Mouse (Mus musculus): Measurements from ENCODE around the gene B3gnt5. TPM values are rescaled to one million over a fixed set of nuclear protein-coding genes. Genes with fewer than 3 reads are reported as not detected.
"Not testable (repeated sequence)": the region's sequence is repeated elsewhere in the genome, so short reads cannot be mapped to it uniquely, and the experiment has no call there.

Gene B3gnt5
- 50.0 and 59.7 TPM in 2 replicates for polyA plus RNA-seq (2015; fragmentation: Nextera tagmentation; extraction: Ambion mirVana)

DNA sequence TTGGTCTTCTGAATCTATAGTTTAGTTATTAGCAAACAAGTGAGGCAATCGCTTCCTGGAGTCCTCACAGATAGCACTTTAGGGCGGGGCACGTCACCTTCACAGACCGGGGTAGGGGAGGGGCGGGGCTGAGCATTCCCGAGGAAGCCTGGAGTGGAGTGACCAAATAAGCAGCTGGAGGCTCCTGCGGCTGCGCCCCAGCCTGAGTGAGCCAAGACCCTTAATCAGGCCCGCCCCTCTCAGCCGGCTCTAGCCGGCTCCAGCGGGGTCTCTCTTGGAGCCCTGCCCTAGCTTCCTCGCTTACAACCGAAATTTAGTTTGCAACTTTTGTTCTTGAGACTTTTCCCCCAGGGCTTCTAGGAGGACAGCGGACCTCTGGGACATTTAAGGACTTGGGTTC lies at the start of gene B3gnt5:
B3gnt5 (plus strand) TSS at position 135 of the 400 bp plus-strand sequence.
- WGBS = 0% methylated on average over 15 of the region's 15 CpGs

GRCm38 (mm10) chr16:19720959-19721358 lies 39.0 kb upstream of the B3gnt5 start:
- 66% methylated on average over 2 of the region's 2 CpGs for WGBS
- Histone ChIP-seq H3K36me3 (ENCODE audit: poor library complexity, severe bottlenecking) (no peaks in the 10 kb centered on the region), H3K4me1 (no peaks in the 10 kb centered on the region), H3K9me3 (replicated peaks) (no peaks in the 10 kb centered on the region), H3K4me3 (no peak overlapping the region), H3K27ac (no peak overlapping the region), H3K9ac (no peak overlapping the region), H3K27me3 (no peaks in the 10 kb centered on the region), H3K4me2 (no peak overlapping the region)
- ATAC-seq = no peak

More for the DNA sequence above, at the start of gene B3gnt5:
- Histone ChIP-seq H3K9ac (peak within 1 kb of the TSS; percentile 97), H3K4me3 (peak within 1 kb of the TSS; percentile 77), H3K27me3 (no peaks in the 10 kb centered on the region), H3K36me3 (ENCODE audit: poor library complexity, severe bottlenecking) (peaks cover 10% of the 10 kb centered on the region), H3K4me1 (peaks cover 17% of the 10 kb centered on the region), H3K4me2 (peak within 1 kb of the TSS; percentile 79), H3K27ac (peak within 1 kb of the TSS; percentile 90), H3K9me3 (replicated peaks) (no peaks in the 10 kb centered on the region)
- peak; percentile 95 for ATAC-seq

- H3K9me3 ChIP-seq (replicated peaks); H3K4me3 ChIP-seq; H3K9ac ChIP-seq; ATAC-seq; H3K27me3 ChIP-seq; H3K36me3 ChIP-seq (ENCODE audit: poor library complexity, severe bottlenecking); H3K4me2 ChIP-seq; H3K4me1 ChIP-seq; H3K27ac ChIP-seq: not testable (repeated sequence)
- 46% methylated on average over 2 of the region's 2 CpGs for WGBS
Measured at GRCm38 (mm10) chr16:19724139-19724538, 35.9 kb upstream of the B3gnt5 start.

DNA sequence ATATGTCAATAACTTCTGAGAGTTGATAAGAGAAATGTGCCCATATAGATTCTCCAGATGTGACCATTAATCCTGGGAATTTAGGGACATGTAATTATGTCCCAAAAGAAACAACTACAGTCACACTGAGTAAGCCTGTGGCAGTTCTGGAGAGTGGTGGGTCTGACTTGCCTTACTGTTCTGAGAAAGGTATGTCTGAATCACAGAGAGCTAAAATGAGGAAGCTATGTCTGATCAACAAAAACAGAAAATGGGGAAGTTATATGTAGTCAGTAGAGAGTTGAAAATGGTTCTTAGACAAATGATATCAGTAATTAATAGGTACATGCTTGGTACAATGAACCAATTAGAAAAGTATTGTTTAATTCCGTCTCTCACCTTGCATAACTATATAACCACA lies 27.1 kb upstream of the B3gnt5 start:
- WGBS = 81% methylated on average over 1 of the region's 1 CpGs
- H3K9me3 ChIP-seq (replicated peaks) = no peaks in the 10 kb centered on the region

GRCm38 (mm10) chr16:19760505-19761496 lies 793 bp downstream of the B3gnt5 start:
- Histone ChIP-seq H3K9me3 (replicated peaks) (no peaks in the 10 kb centered on the region), H3K4me3 (peak overlapping the region; percentile 77), H3K4me1 (peaks cover 17% of the 10 kb centered on the region), H3K9ac (peak overlapping the region; percentile 97), H3K4me2 (peak overlapping the region; percentile 79), H3K36me3 (ENCODE audit: poor library complexity, severe bottlenecking) (peaks cover 17% of the 10 kb centered on the region), H3K27ac (peak overlapping the region; percentile 90), H3K27me3 (no peaks in the 10 kb centered on the region)
- ATAC-seq = peak; percentile 88
- under 1% methylated on average over 61 of the region's 61 CpGs for WGBS

More for the DNA sequence above, 27.1 kb upstream of the B3gnt5 start:
- Histone ChIP-seq H3K9ac (no peak overlapping the region), H3K27ac (no peak overlapping the region), H3K36me3 (ENCODE audit: poor library complexity, severe bottlenecking) (no peaks in the 10 kb centered on the region), H3K4me1 (no peaks in the 10 kb centered on the region), H3K4me3 (no peak overlapping the region), H3K4me2 (no peak overlapping the region), H3K27me3 (no peaks in the 10 kb centered on the region)
- no peak for ATAC-seq

DNA sequence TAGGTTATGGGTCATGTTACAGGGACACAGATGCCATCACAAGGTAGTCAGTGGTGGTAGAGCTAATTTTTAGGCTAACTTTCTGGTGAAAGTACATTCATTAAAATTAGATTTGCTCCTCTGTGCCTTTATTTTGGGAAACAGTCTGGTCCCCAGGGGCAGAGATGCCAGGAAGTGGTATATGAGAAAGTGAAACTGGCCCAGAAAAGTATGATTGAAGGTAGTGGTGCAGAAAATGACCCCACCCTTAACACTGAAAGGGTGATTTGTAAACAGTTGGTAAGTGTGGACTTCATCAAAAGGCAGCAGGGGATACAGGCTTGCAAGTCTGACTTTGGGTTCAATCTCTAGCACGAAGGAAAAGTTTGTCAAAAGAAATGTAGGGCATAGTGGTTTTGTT lies 1.7 kb downstream of the B3gnt5 start:
- no peak for ATAC-seq
- peaks cover 17% of the 10 kb centered on the region for H3K4me1 ChIP-seq
- H3K27ac ChIP-seq = no peak overlapping the region
- H3K4me2 ChIP-seq = peak overlapping the region; percentile 79
- H3K36me3 ChIP-seq (ENCODE audit: poor library complexity, severe bottlenecking) = peaks cover 26% of the 10 kb centered on the region
- H3K4me3 ChIP-seq = peak overlapping the region; percentile 77
- H3K27me3 ChIP-seq = no peaks in the 10 kb centered on the region
- H3K9ac ChIP-seq = peak overlapping the region; percentile 97
- H3K9me3 ChIP-seq (replicated peaks) = no peaks in the 10 kb centered on the region
- 38% methylated on average over 1 of the region's 1 CpGs for WGBS

DNA sequence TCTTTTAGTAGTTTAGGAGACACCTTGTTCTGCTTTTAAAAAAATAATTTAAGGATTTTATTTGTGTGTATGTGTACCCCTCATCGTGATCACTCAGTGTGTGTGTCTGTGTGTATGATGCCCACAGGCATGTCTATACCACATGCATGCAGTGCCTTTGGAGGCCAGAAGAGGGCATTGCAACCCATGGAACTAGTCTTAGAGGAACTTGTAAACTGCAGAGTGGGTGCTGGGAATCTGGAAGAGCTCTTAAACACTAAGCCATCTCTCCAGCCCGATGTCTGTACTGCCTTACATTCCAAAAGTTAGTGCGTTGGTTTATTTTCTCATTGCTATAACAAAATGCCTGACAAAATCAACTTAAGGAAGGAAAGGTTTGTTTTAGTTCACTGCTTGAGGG lies 6.1 kb downstream of the B3gnt5 start:
- H3K36me3 ChIP-seq (ENCODE audit: poor library complexity, severe bottlenecking) = peaks cover 64% of the 10 kb centered on the region
- H3K9me3 ChIP-seq (replicated peaks) = no peaks in the 10 kb centered on the region
- H3K4me1 ChIP-seq = peaks cover 17% of the 10 kb centered on the region
- H3K9ac ChIP-seq = no peak overlapping the region
- no peak overlapping the region for H3K4me3 ChIP-seq
- H3K27me3 ChIP-seq = no peaks in the 10 kb centered on the region
- WGBS = 97% methylated on average over 3 of the region's 3 CpGs
- no peak overlapping the region for H3K4me2 ChIP-seq
- no peak for ATAC-seq
- no peak overlapping the region for H3K27ac ChIP-seq

- Histone ChIP-seq H3K36me3 (ENCODE audit: poor library complexity, severe bottlenecking) (peaks cover 77% of the 10 kb centered on the region), H3K9ac (no peak overlapping the region)
Measured at GRCm38 (mm10) chr16:19768046-19768445, 8.0 kb downstream of the B3gnt5 start.

GRCm38 (mm10) chr16:19772013-19772412 lies 12.0 kb downstream of the B3gnt5 start:
- Histone ChIP-seq H3K27ac (no peak overlapping the region), H3K9me3 (replicated peaks) (no peaks in the 10 kb centered on the region), H3K27me3 (no peaks in the 10 kb centered on the region), H3K36me3 (ENCODE audit: poor library complexity, severe bottlenecking) (peaks cover 55% of the 10 kb centered on the region), H3K9ac (no peak overlapping the region), H3K4me3 (no peak overlapping the region), H3K4me1 (no peaks in the 10 kb centered on the region), H3K4me2 (no peak overlapping the region)
- ATAC-seq = no peak

More at GRCm38 (mm10) chr16:19768046-19768445, 8.0 kb downstream of the B3gnt5 start:
- ATAC-seq = no peak
- Histone ChIP-seq H3K27ac (no peak overlapping the region), H3K4me1 (peaks cover 3% of the 10 kb centered on the region; the same call in 1 of the 2 replicates), H3K4me2 (no peak overlapping the region), H3K4me3 (no peak overlapping the region), H3K9me3 (replicated peaks) (no peaks in the 10 kb centered on the region), H3K27me3 (no peaks in the 10 kb centered on the region)
- 96% methylated on average over 5 of the region's 5 CpGs for WGBS

DNA sequence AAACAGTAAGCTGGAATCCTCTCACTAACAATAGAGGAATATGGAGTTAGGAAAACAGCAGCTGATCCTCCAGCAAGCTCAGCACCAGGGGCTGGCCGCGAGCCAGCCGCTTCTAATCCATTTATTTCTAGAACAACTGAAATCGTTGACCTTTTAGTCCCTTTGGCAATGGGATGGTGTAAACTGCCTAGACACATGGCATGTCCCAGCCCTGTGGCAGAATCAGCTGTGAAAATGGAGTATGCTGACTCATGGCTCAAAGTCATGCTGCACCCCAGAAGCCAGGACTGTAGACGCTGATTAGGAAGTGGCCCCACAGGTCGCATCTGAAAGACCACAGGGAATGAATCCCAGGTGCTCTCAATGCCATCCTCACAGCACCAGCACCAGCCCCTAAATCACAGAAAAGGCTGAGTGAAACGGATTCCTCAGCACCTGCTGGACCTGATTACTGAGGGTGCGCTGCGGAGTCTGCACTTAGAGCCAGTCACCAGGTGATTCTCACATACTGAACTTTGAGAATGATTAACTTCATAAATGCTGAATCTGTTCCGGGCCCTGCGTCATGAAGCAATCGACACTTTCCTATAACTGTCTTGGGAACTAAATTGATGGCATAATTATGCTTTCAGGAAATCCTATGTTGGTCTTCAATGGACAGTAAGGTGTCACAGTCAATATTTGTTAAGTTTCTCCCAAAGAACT lies 26.5 kb downstream of the B3gnt5 start:
- Histone ChIP-seq H3K4me2 (no peak overlapping the region), H3K4me3 (no peak overlapping the region), H3K36me3 (ENCODE audit: poor library complexity, severe bottlenecking) (no peaks in the 10 kb centered on the region), H3K27ac (no peak overlapping the region), H3K9me3 (replicated peaks) (no peaks in the 10 kb centered on the region), H3K4me1 (no peaks in the 10 kb centered on the region), H3K27me3 (no peaks in the 10 kb centered on the region), H3K9ac (no peak overlapping the region)
- 66% methylated on average over 12 of the region's 12 CpGs for WGBS
- no peak for ATAC-seq

DNA sequence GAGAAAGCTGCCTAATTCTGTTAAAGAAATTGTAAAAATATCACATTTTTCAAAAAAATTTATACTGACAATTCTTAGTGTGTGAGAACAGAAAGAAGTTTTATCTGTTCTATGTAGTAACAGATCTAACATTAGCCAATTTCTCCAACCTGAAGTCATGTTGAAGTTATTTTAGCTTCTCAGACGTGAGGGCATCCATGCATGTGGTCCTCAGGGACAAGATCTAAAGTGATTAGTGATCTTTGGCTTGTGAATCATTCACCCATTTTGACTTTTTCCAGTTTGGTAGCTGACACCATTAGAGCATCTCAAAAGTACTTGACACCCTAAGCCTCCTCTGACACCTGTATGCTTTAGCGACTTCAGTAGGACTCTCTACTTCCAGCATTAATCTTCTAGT lies 29.9 kb downstream of the B3gnt5 start:
- ATAC-seq = no peak
- H3K36me3 ChIP-seq (ENCODE audit: poor library complexity, severe bottlenecking) = no peaks in the 10 kb centered on the region
- no peaks in the 10 kb centered on the region for H3K9me3 ChIP-seq (replicated peaks)
- H3K27ac ChIP-seq = no peak overlapping the region
- no peaks in the 10 kb centered on the region for H3K27me3 ChIP-seq
- no peaks in the 10 kb centered on the region for H3K4me1 ChIP-seq
- no peak overlapping the region for H3K4me2 ChIP-seq
- WGBS = 65% methylated on average over 2 of the region's 2 CpGs
- no peak overlapping the region for H3K9ac ChIP-seq
- H3K4me3 ChIP-seq = no peak overlapping the region

DNA sequence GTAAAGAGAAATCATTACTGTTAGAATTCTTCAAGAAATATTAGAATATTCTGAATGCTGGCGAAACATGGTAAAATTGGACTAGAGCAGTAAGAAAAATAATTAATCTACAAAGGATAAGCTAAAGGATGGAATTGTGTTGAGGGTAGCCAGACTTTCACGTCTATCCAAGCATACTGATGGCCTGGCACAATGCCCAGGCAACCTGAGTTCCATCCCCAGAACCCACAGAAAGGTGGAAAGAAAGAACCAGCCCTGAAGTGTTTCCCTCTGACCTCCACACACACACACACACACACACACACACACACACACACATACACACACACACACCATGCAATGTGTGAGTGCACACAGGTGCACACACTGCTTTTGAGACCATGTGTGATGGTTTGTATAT lies 58.8 kb downstream of the B3gnt5 start:
- no peak overlapping the region for H3K27ac ChIP-seq
- no peak overlapping the region for H3K4me3 ChIP-seq
- ATAC-seq = no peak
- H3K36me3 ChIP-seq (ENCODE audit: poor library complexity, severe bottlenecking) = no peaks in the 10 kb centered on the region
- 51% methylated on average over 2 of the region's 2 CpGs for WGBS
- H3K9me3 ChIP-seq (replicated peaks) = no peaks in the 10 kb centered on the region
- H3K4me1 ChIP-seq = no peaks in the 10 kb centered on the region
- no peak overlapping the region for H3K4me2 ChIP-seq
- no peaks in the 10 kb centered on the region for H3K27me3 ChIP-seq
- no peak overlapping the region for H3K9ac ChIP-seq

All from forebrain, embryonic 13.5 days (tissue).